Mouse (Mus musculus) thymus, adult 2 months (tissue): ENCODE results near the gene 1700010B08Rik. TPM values are rescaled to one million over a fixed set of nuclear protein-coding genes. Genes with fewer than 3 reads are reported as not detected.
"Not testable (repeated sequence)": the region's sequence is repeated elsewhere in the genome, so short reads cannot be mapped to it uniquely, and the experiment has no call there.

Experiments
- DNase-seq: peaks from one replicate; pipeline ENCODE4 v3.0.0; 2021
- H3K27ac ChIP-seq: fragments of 200-500 bp; 2 replicates; pipeline ENCODE4 v1.5.1; 2012; ENCODE audit warnings: low read length, control low read depth; ENCODE audit not compliant: control insufficient read depth, insufficient read depth
- H3K27me3 ChIP-seq: fragments of 200-500 bp; 2 replicates; pipeline ENCODE4 v1.6.1; 2012; ENCODE audit warnings: mild to moderate bottlenecking, low read length, moderate library complexity, mixed read lengths; ENCODE audit not compliant: control insufficient read depth, insufficient read depth
- H3K36me3 ChIP-seq: fragments of 200-500 bp; 2 replicates; pipeline ENCODE4 v1.6.1; 2012; ENCODE audit warnings: mild to moderate bottlenecking, low read length, moderate library complexity; ENCODE audit not compliant: control insufficient read depth, insufficient read depth
- H3K4me1 ChIP-seq: fragments of 200-500 bp; replicated peaks from 2 replicates; pipeline ENCODE4 v1.6.1; 2012; ENCODE audit warnings: low read length; ENCODE audit not compliant: control insufficient read depth, insufficient read depth
- H3K4me3 ChIP-seq: fragments of 200-500 bp; 2 replicates; pipeline ENCODE4 v1.5.1; 2012; ENCODE audit warnings: mild to moderate bottlenecking, low read length, control low read depth, moderate library complexity; ENCODE audit not compliant: control insufficient read depth, insufficient read depth
- CTCF ChIP-seq: fragments of 200-500 bp; IDR thresholded peaks from 2 replicates; pipeline ENCODE4 v1.5.1; 2012; ENCODE audit warnings: mild to moderate bottlenecking, control low read depth, low read length, moderate library complexity, borderline replicate concordance; ENCODE audit not compliant: control insufficient read depth, poor library complexity, insufficient read depth; ENCODE audit errors: extremely low read depth
- POLR2A ChIP-seq: fragments of 200-500 bp; IDR thresholded peaks from 2 replicates; pipeline ENCODE4 v1.6.1; 2012; ENCODE audit warnings: mild to moderate bottlenecking, low read length, control low read depth, moderate library complexity; ENCODE audit not compliant: control insufficient read depth, poor library complexity, insufficient read depth; ENCODE audit errors: extremely low read depth
- WGBS: fragments of 180-500 bp; shearing (Covaris S2); methylation state at CpG from one replicate; pipeline ENCODE4 v1.1.7; 2018; 5-methylcytosine and 5-hydroxymethylcytosine counted together
- polyA plus RNA-seq: library from polyadenylated mRNA; depleted of rRNA; stranded (reverse); fragments of >200 nt; gene quantifications from 2 replicates; pipeline ENCODE4 v1.2.3, GENCODE M21; 2012; rRNA removed

1700010B08Rik gene
- not detected in 2 replicates for polyA plus RNA-seq

DNA sequence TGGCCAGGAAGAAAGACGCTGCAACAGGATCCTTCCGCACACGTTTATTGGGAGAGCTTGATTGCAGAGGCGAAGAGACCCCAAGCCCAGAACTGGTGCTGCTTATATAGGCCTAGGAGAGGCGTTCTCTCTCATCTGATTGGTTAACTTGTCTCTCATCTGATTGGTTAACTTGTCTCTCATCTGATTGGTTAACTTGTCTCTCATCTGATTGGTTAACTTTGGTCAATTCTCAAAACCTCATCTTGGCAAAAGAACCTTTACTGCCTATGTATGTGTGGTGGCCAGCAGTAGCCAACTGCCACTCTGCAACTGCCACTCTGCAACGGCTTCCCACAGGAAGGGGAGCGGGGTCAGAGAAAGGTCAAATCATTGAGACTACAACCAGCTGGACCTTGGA lies at the start of gene 1700010B08Rik:
1700010B08Rik (plus strand) TSS at position 301 of the 400 bp plus-strand sequence.
- H3K4me3 ChIP-seq, H3K36me3 ChIP-seq, DNase-seq, H3K27me3 ChIP-seq, H3K4me1 ChIP-seq, H3K27ac ChIP-seq: not testable (repeated sequence)
- WGBS = 96% methylated on average over 6 of the region's 7 CpGs

GRCm38 (mm10) chr2:173672328-173672896 lies 46.8 kb upstream of the 1700010B08Rik start:
- 95% methylated on average over 2 of the region's 2 CpGs for WGBS
- Histone ChIP-seq H3K4me3 (no peak overlapping the region), H3K27me3 (no peaks in the 10 kb centered on the region), H3K27ac (no peak overlapping the region), H3K36me3 (peaks cover 12% of the 10 kb centered on the region), H3K4me1 (peaks cover 8% of the 10 kb centered on the region)
- DNase-seq = no peak
- TF ChIP-seq CTCF (no peak), POLR2A (no peak)

GRCm38 (mm10) chr2:173673469-173673868 lies 45.7 kb upstream of the 1700010B08Rik start:
- Histone ChIP-seq H3K4me3 (no peak overlapping the region), H3K27ac (no peak overlapping the region), H3K36me3 (peaks cover 9% of the 10 kb centered on the region), H3K27me3 (no peaks in the 10 kb centered on the region), H3K4me1 (peaks cover 8% of the 10 kb centered on the region)
- DNase-seq = no peak
- TF ChIP-seq POLR2A = no peak
- TF ChIP-seq CTCF = no peak
- 93% methylated on average over 1 of the region's 1 CpGs for WGBS

DNA sequence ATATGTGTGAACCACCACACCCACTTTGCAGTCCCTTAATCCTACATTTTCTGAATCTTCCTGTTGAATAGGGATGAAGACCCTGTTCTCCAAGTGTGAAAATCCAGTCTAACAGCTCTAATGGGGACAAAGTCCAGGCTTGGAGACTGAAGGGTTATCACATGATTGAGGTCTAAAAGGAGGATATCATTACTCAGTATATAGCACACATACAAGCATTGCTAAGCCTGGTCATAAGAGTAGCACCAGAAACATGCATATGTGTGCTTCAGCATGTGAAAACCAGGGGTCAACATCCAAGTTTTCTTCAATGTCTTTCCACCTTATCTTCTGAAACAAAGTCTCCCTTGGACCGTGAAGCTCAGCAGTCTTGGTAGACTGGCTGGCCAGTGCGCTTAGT lies 40.6 kb upstream of the 1700010B08Rik start:
- Histone ChIP-seq H3K4me1 (peaks cover 3% of the 10 kb centered on the region; the same call in 1 of the 2 replicates), H3K36me3 (peaks cover 9% of the 10 kb centered on the region), H3K27ac (no peak overlapping the region), H3K27me3 (no peaks in the 10 kb centered on the region), H3K4me3 (no peak overlapping the region)
- TF ChIP-seq CTCF = no peak
- TF ChIP-seq POLR2A = no peak
- DNase-seq = no peak
- 97% methylated on average over 2 of the region's 2 CpGs for WGBS

- WGBS = 57% methylated on average over 3 of the region's 3 CpGs
- no peak for TF ChIP-seq POLR2A
- TF ChIP-seq CTCF = no peak
- Histone ChIP-seq H3K27ac (no peak overlapping the region), H3K4me3 (no peak overlapping the region), H3K27me3 (no peaks in the 10 kb centered on the region), H3K36me3 (peaks cover 4% of the 10 kb centered on the region), H3K4me1 (peaks cover 3% of the 10 kb centered on the region; the same call in 1 of the 2 replicates)
- DNase-seq = no peak
Observed at GRCm38 (mm10) chr2:173679217-173679616, 40.0 kb upstream of the 1700010B08Rik start.

- Histone ChIP-seq H3K4me3 (no peak overlapping the region), H3K27ac (no peak overlapping the region; the same call in 1 of the 2 replicates), H3K4me1 (peaks cover 3% of the 10 kb centered on the region; the same call in 1 of the 2 replicates), H3K27me3 (no peaks in the 10 kb centered on the region), H3K36me3 (no peaks in the 10 kb centered on the region; the same call in 1 of the 2 replicates)
- TF ChIP-seq POLR2A = no peak
- no peak for TF ChIP-seq CTCF
- DNase-seq = no peak
- WGBS = 93% methylated on average over 1 of the region's 1 CpGs
Observed at GRCm38 (mm10) chr2:173680153-173680552, 39.1 kb upstream of the 1700010B08Rik start.

GRCm38 (mm10) chr2:173682773-173683172 lies 36.4 kb upstream of the 1700010B08Rik start:
- Histone ChIP-seq H3K4me3 (no peak overlapping the region), H3K4me1 (0 out of 2 replicates have a peak, but pooled peaks cover 5% of the 10 kb centered on the region), H3K36me3 (no peaks in the 10 kb centered on the region), H3K27me3 (no peaks in the 10 kb centered on the region), H3K27ac (no peak overlapping the region)
- 92% methylated on average over 10 of the region's 10 CpGs for whole genome bisulfite sequencing
- TF ChIP-seq POLR2A (no peak), CTCF (no peak)
- DNase-seq = no peak
